26 mouse cellular contexts compared by ENCODE assay signal in genomic region chr4:53086636-53087035, GRCm38 (mm10).
DNase-seq lines count a peak whose midpoint lies in the region; ATAC-seq lines count a peak whose summit lies in the region.
"Had no signal": no experiment of that assay in that cellular context is flagged by ENCODE, and none has a peak within 500 bp of the region (broad histone marks: within the 10 kb centered on the region; RNA-seq: fewer than 3 reads in every experiment).

No protein-coding gene starts in this region.

- DNase-seq in kidney, adult 11 months, result peak; percentile 51
- peak; percentile 58 for DNase-seq in kidney, adult 9 months
- DNase-seq in kidney, adult 18-20 months, result no peak
- DNase-seq in adipocyte (ENCODE audit: low spot score), result peak; percentile 22
- peak; percentile 60 to 73 for DNase-seq in kidney, postnatal 36 days
- DNase-seq: adrenal gland, adult 8-10 months; adrenal gland, postnatal 25 days; cerebellum, adult 11-12 months; cerebellum, adult 8-10 months; cerebellum, postnatal 36 days; embryo, embryonic 11 days; gastrocnemius, postnatal 14 days; heart, adult 2 months; heart, postnatal 14 days; heart, postnatal 4 days had no signal

- H3K27me3 ChIP-seq in kidney, embryonic 16.5 days (ENCODE audit: insufficient read depth, low read length), result no peaks in the 10 kb centered on the region
- H3K27me3 ChIP-seq: embryonic facial prominence, embryonic 13.5 days; forebrain, embryonic 12.5 days; forebrain, embryonic 15.5 days; heart, embryonic 13.5 days had no signal

- no peak for ATAC-seq in kidney, embryonic 16.5 days (ENCODE audit: low FRiP score, low TSS enrichment)
- ATAC-seq: CD4-positive, CD25-positive, alpha-beta regulatory T cell, adult 4 months; forebrain, embryonic 15.5 days; hindbrain, postnatal 0 days had no signal

- no peak overlapping the region for H3K9ac ChIP-seq in kidney, embryonic 16.5 days (replicated peaks; ENCODE audit: low read length)
- H3K9ac ChIP-seq: embryonic facial prominence, embryonic 13.5 days; forebrain, embryonic 12.5 days; forebrain, embryonic 15.5 days; heart, embryonic 13.5 days; hindbrain, embryonic 14.5 days had no signal

- H3K9me3 ChIP-seq in kidney, embryonic 16.5 days (ENCODE audit: low read length), result no peaks in the 10 kb centered on the region
- H3K9me3 ChIP-seq: embryonic facial prominence, embryonic 10.5 days; embryonic facial prominence, embryonic 13.5 days; forebrain, embryonic 12.5 days; forebrain, embryonic 15.5 days; heart, embryonic 10.5 days; heart, embryonic 13.5 days had no signal

- H3K4me2 ChIP-seq in kidney, embryonic 16.5 days (replicated peaks; ENCODE audit: low read depth, low read length), result no peak overlapping the region
- H3K4me2 ChIP-seq: embryonic facial prominence, embryonic 13.5 days; forebrain, embryonic 12.5 days; forebrain, embryonic 15.5 days; heart, embryonic 13.5 days; hindbrain, embryonic 14.5 days had no signal

- H3K27ac ChIP-seq in kidney, embryonic 16.5 days (ENCODE audit: low read length), result no peak overlapping the region
- H3K27ac ChIP-seq: embryonic facial prominence, embryonic 10.5 days; embryonic facial prominence, embryonic 13.5 days; forebrain, embryonic 12.5 days; forebrain, embryonic 15.5 days; heart, embryonic 10.5 days; heart, embryonic 13.5 days; hindbrain, embryonic 14.5 days; hindbrain, postnatal 0 days had no signal

- no peaks in the 10 kb centered on the region for H3K4me1 ChIP-seq in kidney, embryonic 16.5 days (ENCODE audit: insufficient read depth, low read length)
- H3K4me1 ChIP-seq: embryonic facial prominence, embryonic 13.5 days; forebrain, embryonic 12.5 days; forebrain, embryonic 15.5 days; heart, embryonic 10.5 days; heart, embryonic 13.5 days had no signal

- peaks cover 15% of the 10 kb centered on the region for H3K36me3 ChIP-seq in kidney, embryonic 16.5 days (ENCODE audit: insufficient read depth, low read length)

- WGBS in kidney, embryonic 16.5 days, result 83% methylated on average over 2 of the region's 2 CpGs

- no peak overlapping the region for H3K4me3 ChIP-seq in kidney, embryonic 16.5 days (ENCODE audit: low read length)
- H3K4me3 ChIP-seq: embryonic facial prominence, embryonic 10.5 days; embryonic facial prominence, embryonic 13.5 days; erythroblast, embryonic 14.5 days; forebrain, embryonic 12.5 days; forebrain, embryonic 15.5 days; heart, adult 2 months; heart, embryonic 10.5 days; heart, embryonic 13.5 days had no signal
